Comparison of ENCODE assay signal across 8 mouse cellular contexts in genomic region chr14:73239291-73239690, GRCm38 (mm10). TPM values are rescaled to one million over a fixed set of nuclear protein-coding genes. Genes with fewer than 3 reads are reported as not detected.
DNase-seq lines count a peak whose midpoint lies in the region; ATAC-seq and TF ChIP-seq lines count a peak whose summit lies in the region.

No protein-coding gene starts in this region.

- peak overlapping the region; percentile 42 for H3K9ac ChIP-seq in forebrain, postnatal 0 days

- H3K4me2 ChIP-seq in forebrain, postnatal 0 days (ENCODE audit: low read depth): peak overlapping the region; percentile 51

- 5% methylated on average over 6 of the region's 6 CpGs for WGBS in forebrain, postnatal 0 days
- 2% methylated on average over 6 of the region's 6 CpGs for WGBS in midbrain, embryonic 10.5 days

- peaks cover 6% of the 10 kb centered on the region; the same call in 1 of the 2 replicates for H3K4me1 ChIP-seq in forebrain, postnatal 0 days (ENCODE audit: insufficient read depth)
- H3K4me1 ChIP-seq in midbrain, embryonic 10.5 days: peaks cover 25% of the 10 kb centered on the region

- peak overlapping the region; percentile 36 for H3K4me3 ChIP-seq in forebrain, postnatal 0 days (ENCODE audit: low read depth, low read length)
- H3K4me3 ChIP-seq in midbrain, embryonic 10.5 days: peak overlapping the region; percentile 66

- ATAC-seq in forebrain, postnatal 0 days: no peak

- H3K27me3 ChIP-seq in forebrain, postnatal 0 days (ENCODE audit: insufficient read depth, low read length): no peaks in the 10 kb centered on the region
- no peaks in the 10 kb centered on the region for H3K27me3 ChIP-seq in midbrain, embryonic 10.5 days (ENCODE audit: low read depth, poor library complexity, severe bottlenecking)

- H3K9me3 ChIP-seq in forebrain, postnatal 0 days (ENCODE audit: low read length): no peaks in the 10 kb centered on the region
- no peaks in the 10 kb centered on the region for H3K9me3 ChIP-seq in midbrain, embryonic 10.5 days (replicated peaks)

- H3K36me3 ChIP-seq in forebrain, postnatal 0 days (ENCODE audit: insufficient read depth): no peaks in the 10 kb centered on the region
- peaks cover 28% of the 10 kb centered on the region for H3K36me3 ChIP-seq in midbrain, embryonic 10.5 days

- DNase-seq in A20 (ENCODE audit: low read depth, low spot score) (peak; percentile 53), R1 (ENCODE audit: low read depth, low spot score) (peak; percentile 33)
- peak; percentile 26 for DNase-seq in forebrain, postnatal 0 days
- DNase-seq in kidney, adult 9 months: peak; percentile 50
- peak; percentile 49 for DNase-seq in midbrain, embryonic 10.5 days (ENCODE audit: low spot score)
- DNase-seq in yolk sac, embryonic 10.5 days (ENCODE audit: low spot score): peak; percentile 55
- DNase-seq in right cerebral cortex, postnatal 14 days: no peak
- no peak for DNase-seq in spleen, postnatal 36 days (ENCODE audit: low spot score in 2 of 2)

- TF ChIP-seq CTCF in forebrain, postnatal 0 days (IDR thresholded peaks at IDR 0.05; ENCODE audit: low read depth): no peak

- H3K27ac ChIP-seq in forebrain, postnatal 0 days (ENCODE audit: low read depth, low read length): no peak overlapping the region
- H3K27ac ChIP-seq in midbrain, embryonic 10.5 days (replicated peaks): peak overlapping the region; percentile 94

RNA-seq across cellular contexts. Expression of gene Lpar6, which starts 1.6 kb away (rescaled TPM):
- total RNA-seq in forebrain, postnatal 0 days (2014; rRNA removed): 2.2 and 2.6 TPM in 2 replicates
- 1.5 and 1.8 TPM in 2 replicates for polyA plus RNA-seq in forebrain, postnatal 0 days (2015; fragmentation: Nextera tagmentation; extraction: Ambion mirVana)
- polyA plus RNA-seq in midbrain, embryonic 10.5 days (2016; fragmentation: Nextera tagmentation; extraction: Ambion mirVana): 14.9 and 15.7 TPM in 2 replicates

Comparison
In these comparisons a context has a peak if more than half of its experiments do, and no peak if none do; other contexts are left out.
1. DNase-seq: peak in A20 (single experiment), R1 (single experiment), forebrain, postnatal 0 days (single experiment), kidney, adult 9 months (single experiment), midbrain, embryonic 10.5 days (single experiment) and yolk sac, embryonic 10.5 days (single experiment); none in right cerebral cortex, postnatal 14 days (single experiment) and spleen, postnatal 36 days (0 of 2).